Mouse (Mus musculus): ENCODE measurements at regions not wholly inside any gene's neighbourhood (a gene's known extent, or its start where the extent isn't known, plus 50 kb on each side); places are given as distances from the start of the nearest gene placed in this dataset.
"Not testable (repeated sequence)": the region's sequence is repeated elsewhere in the genome, so short reads cannot be mapped to it uniquely, and the experiment has no call there.

DNA sequence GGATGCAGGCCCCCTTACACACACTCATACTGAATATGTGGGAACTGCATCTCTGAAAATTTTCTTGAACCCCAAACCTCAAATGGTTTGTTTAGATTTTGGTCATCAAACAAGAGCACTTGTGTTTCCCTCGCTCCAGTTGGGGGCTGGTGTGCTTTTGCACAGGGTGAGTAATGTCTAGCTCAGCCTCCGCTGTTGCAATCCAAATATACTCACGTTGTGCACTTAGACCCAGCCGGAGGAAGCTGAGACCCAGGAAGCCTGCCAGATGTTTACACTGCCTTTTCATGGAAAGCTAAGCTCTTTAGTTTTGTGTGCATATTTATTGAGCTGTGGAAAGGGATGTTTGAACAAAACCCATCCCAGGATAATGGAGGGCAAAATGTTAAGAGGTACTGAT is 148.9 kb upstream of the Gm12728 start:
- DNase-seq (ENCODE audit: low read depth, low spot score): peak; percentile 96

- DNase-seq (ENCODE audit: low read depth, low spot score): peak; percentile 91
Measured at GRCm38 (mm10) chr4:105641582-105641981, 148.1 kb upstream of the Gm12728 start.

GRCm38 (mm10) chr4:105648820-105649446 is 140.7 kb upstream of the Gm12728 start:
- DNase-seq (ENCODE audit: low read depth, low spot score): no peak

DNA sequence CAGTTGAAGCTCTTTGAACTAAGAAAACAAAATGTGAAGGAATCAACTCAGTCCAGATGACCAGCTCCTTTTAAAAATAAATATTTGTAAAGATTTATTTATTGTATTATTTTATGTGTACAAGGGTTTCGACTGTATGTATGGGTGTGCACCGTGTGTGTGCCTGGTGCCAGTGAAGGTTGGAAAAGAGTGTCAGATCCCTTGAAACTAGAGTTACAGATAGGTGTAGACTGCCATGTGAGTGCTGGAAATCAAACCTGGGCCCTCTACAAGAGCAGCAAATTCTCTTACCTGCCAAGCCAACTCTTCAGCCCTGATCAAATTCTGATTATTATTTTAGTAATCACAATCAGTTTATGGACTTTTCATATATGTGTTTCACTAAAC is 140.2 kb upstream of the Gm12728 start:
- no peak for DNase-seq (ENCODE audit: low read depth, low spot score)

DNA sequence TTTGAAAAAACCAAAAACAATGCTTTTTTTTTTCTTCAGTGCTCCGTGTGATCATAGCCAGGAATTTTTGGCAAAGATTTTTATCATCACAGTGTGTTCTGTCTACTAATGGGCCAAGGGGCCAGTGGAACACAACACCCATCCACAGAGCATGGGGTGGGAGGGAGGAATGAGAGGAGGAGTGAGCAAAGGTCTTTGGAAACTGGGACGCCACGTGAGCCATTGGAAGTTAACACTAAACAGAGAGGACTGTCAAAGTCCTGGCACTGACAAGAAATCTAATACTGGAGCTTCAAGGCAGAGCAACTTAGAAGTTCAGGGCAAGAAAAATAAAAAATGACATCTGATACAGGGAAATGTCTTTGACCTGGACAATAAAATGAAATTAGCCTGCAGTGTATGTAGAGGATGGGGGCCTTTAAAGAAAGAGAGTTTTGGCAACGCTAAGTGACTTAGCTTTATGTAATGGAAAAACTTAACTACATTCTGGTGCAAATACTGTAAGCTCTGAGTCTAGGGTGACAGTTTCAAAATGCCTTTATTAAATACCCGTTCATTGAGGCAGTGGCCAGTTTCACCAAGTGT is 133.5 kb upstream of the Gm12728 start:
- no peak for DNase-seq (ENCODE audit: low read depth, low spot score)

- no peak for DNase-seq (ENCODE audit: low read depth, low spot score)
Measured at GRCm38 (mm10) chr4:105658581-105658980, 131.1 kb upstream of the Gm12728 start.

- DNase-seq (ENCODE audit: low read depth, low spot score): no peak
Measured at GRCm38 (mm10) chr4:105676690-105677089, 113.0 kb upstream of the Gm12728 start.

DNA sequence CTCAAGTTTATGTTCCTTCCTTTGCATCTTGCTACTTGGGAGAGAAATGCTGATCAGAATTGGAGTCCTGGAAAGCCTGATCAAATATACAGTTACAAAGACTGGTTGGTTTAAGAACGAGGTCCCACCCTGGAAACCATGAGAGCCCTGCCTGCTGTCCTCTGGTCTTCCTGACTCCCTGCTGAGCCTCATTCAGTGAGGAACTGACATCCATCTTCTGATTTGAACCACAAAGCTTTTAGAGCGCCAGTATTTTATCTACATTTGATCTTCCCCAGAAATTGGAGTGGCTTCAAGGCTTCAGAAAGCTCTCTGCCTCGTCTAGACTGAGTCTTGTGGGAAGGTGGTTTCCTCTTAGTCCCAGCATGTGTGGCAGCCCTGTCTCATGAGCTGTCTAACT is 99.0 kb upstream of the Gm12728 start:
- DNase-seq (ENCODE audit: low read depth, low spot score): no peak

DNA sequence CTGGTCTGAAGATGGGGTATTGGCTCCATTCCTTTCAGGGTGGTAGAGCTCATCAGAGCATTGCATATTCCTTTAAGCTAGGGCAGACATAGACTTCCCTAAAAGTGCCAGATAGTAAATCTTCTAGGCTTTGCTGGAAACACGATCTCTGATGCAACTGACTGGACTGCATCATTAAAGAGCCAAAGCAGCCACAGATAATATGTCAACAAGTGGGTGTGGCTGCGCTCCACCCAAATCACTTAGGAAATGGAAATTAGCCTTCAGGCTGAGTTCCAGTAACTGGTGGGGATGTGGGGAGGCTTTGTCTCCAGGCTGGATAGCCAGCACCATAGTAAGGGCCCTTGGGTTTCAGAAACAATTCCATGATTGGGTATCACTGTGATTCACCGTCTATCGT is 97.3 kb upstream of the Gm12728 start:
- no peak for DNase-seq (ENCODE audit: low read depth, low spot score)

GRCm38 (mm10) chr4:105695895-105696294 is 93.8 kb upstream of the Gm12728 start:
- DNase-seq (ENCODE audit: low read depth, low spot score): no peak

GRCm38 (mm10) chr4:105697123-105697522 is 92.5 kb upstream of the Gm12728 start:
- DNase-seq (ENCODE audit: low read depth, low spot score): no peak

DNA sequence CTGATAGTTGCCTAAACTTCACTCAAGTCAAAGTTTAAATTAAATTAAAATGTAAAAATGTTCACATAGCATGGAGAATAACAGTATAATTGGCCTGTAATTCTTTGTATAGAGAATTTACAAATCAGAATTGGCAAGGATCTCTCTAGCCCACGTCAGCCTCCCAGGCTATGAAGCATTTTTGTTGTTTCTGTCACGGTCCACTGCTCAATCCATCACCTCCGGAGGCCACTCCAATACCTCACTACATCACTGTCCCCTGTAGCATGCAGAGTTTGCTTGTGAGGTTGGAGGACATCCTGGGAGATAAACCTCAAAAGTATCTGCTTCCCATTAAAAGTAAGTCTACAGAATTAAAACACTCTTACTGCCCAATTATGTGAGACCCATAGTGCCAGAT is 87.6 kb upstream of the Gm12728 start:
- no peak for DNase-seq (ENCODE audit: low read depth, low spot score)

GRCm38 (mm10) chr4:105703408-105703807 is 86.3 kb upstream of the Gm12728 start:
- DNase-seq (ENCODE audit: low read depth, low spot score): no peak

DNA sequence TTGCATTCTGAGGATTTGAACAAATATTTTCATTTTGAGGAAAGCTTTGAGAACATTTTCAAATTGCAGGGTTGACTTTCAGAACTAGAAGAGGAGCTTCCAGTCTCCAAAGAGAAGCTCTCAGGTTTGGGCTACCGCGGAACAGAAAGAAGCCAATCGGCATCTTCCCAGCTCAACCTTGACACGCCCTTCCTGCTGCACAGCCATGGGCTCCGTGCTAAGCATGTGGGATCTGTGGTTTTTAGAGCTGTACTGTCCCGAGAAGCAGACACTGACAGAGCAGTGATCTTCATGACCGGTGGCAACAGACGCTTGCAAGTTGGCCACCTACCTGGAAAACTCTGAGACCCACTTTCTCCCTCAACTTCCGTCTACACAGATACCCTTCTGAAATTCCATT is 85.4 kb upstream of the Gm12728 start:
- DNase-seq (ENCODE audit: low read depth, low spot score): no peak

GRCm38 (mm10) chr4:105705996-105706395 is 83.7 kb upstream of the Gm12728 start:
- peak; percentile 66 for DNase-seq (ENCODE audit: low read depth, low spot score)

DNA sequence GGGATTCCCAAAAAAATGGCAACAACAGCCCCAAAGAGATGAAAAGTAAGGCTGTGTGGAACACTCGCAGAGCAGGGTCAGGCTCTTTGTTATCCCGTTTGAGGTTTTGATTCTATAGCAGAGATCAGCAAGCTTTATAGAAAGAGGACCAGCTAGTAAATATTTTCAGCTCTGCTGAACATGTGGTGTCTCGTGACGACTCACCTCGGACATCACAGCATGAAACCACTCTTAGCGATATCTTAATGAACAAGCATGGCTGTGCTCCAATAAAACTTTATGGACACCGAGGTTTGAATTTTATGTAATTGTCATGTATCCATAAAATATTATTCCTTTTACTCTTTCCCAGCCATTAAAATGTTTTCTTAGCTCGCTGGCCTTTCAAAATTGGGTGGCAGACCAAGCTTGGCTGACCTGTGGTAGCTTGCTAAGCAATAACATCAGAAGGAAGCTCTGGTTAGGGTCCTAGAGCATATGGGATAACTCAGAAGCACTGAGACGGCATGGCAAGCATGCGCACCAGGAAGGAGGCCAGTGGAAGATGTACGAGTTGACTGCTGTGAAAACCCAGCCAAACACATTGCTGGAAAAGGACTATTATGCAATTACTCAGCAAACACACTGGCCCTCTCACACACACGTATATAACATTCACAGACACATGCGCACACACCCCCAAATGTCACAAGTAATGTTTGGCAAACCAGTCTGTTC is 81.4 kb upstream of the Gm12728 start:
- no peak for DNase-seq (ENCODE audit: low read depth, low spot score)

DNA sequence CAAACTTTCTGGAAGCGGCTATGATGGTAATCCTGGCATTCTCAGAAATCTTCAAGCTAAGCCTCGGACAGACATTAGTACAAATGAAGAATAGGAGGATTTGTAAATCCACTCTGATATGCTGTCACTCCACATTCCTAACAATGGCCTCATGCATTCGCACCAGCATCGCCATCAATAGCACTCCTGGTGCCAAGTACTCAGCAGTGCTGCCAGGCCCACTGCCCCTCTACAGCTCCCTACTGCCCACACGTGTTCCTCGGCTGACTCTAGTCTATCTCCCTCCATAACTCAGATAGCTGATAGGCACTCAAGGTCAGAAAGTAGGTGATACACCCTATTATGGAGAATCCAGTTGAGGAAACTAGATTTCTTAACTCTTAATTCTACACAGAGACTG is 75.7 kb upstream of the Gm12728 start:
- DNase-seq (ENCODE audit: low read depth, low spot score): no peak

DNA sequence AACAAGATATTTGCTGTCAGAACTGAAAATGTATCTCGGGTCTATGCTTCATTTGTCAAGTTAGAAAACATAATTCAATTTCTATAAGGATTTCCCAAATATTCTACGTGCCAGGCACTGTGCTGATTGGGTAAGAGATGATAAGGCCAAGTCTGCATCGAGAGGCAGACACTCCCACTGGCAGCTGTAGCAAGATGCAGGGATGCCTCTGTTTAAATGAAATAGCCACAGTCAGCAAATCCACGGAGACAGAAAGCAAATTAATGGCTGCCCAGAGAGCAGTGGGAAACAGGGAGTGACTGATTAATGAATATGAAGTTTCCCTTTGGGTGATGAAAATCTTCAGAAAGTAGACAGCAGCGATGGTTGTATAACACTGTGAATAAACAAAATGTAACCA is 71.6 kb upstream of the Gm12728 start:
- DNase-seq (ENCODE audit: low read depth, low spot score): no peak

DNA sequence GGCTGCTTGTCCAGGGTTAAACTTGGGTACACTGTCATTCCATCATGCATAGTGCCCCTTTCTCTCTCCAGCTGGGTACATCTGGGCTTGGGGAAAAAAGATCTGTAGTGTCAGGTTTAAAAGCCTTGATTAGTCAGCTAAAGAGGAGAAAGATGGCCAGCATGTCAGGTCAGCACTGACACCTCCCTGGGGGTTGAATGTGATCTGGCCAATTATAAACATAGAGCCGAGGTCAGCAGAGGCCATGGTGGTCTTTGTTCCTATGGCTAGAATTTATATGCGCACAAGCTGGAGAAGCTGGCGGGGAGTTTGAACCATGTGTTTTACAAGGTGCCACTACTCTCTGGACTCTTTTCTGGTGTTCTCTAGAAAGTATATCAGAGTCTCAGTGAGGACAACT is 61.0 kb upstream of the Gm12728 start:
- no peak for DNase-seq (ENCODE audit: low read depth, low spot score)

GRCm38 (mm10) chr4:105730900-105731299 is 58.8 kb upstream of the Gm12728 start:
- DNase-seq (ENCODE audit: low read depth, low spot score): no peak

DNA sequence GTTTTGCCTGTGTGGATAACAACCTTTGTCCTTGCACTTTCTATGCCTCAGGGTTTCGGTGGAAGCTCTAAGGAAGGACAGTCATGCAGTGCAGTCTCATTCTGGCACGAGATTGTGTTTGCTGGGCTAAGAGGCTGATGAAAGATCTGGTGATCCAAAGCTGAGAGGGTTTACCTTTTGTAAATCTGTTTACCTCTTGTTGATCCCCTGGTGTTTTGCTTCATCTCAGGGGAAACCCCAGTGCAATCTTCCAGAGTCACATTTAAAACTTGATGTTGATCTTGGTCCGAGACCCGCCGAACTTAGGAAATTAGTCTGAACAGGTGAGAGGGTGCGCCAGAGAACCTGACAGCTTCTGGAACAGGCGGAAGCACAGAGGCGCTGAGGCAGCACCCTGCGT is 54.6 kb upstream of the Gm12728 start:
- not testable (repeated sequence) for DNase-seq (ENCODE audit: low read depth, low spot score)
